Mouse (Mus musculus): ENCODE measurements around the gene Ssh2. TPM values are rescaled to one million over a fixed set of nuclear protein-coding genes. Genes with fewer than 3 reads are reported as not detected.

The Ssh2 gene
- polyA plus RNA-seq, 1 experiment from 2014 or later: 3.0 TPM

GRCm38 (mm10) chr11:77442186-77443170 is 226.4 kb downstream of the Ssh2 start:
- H3K9me3 ChIP-seq (ENCODE audit: control insufficient read depth, low read length): no peaks in the 10 kb centered on the region
- 0 out of 2 replicates have a peak, but pooled peaks cover 2% of the 10 kb centered on the region for H3K4me1 ChIP-seq (replicated peaks; ENCODE audit: control insufficient read depth, insufficient read depth)
- ATAC-seq (ENCODE audit: low FRiP score, low TSS enrichment) (peak; percentile 64; the same call in 1 of the 2 replicates), DNase-seq (ENCODE audit: low spot score) (no peak)
- no peak overlapping the region for H3K9ac ChIP-seq (ENCODE audit: low read length)
- 51% methylated on average over 7 of the region's 7 CpGs for WGBS
- H3K4me3 ChIP-seq (ENCODE audit: low read depth, low read length): no peak overlapping the region
- 0 out of 2 replicates have a peak, but pooled peaks cover 3% of the 10 kb centered on the region for H3K36me3 ChIP-seq (ENCODE audit: control insufficient read depth, insufficient read depth, low read length)
- H3K27ac ChIP-seq (replicated peaks): peak overlapping the region; percentile 78
- no peak overlapping the region for H3K4me2 ChIP-seq (replicated peaks; ENCODE audit: low read depth)
- H3K27me3 ChIP-seq (ENCODE audit: control insufficient read depth, insufficient read depth, low read length): no peaks in the 10 kb centered on the region
- TF ChIP-seq EP300 (optimal IDR thresholded peaks at IDR 0.05) (no peak), CTCF (IDR thresholded peaks at IDR 0.05; ENCODE audit: low read depth) (no peak)

- Histone ChIP-seq H3K27me3 (ENCODE audit: control insufficient read depth, insufficient read depth, low read length) (no peaks in the 10 kb centered on the region), H3K4me1 (replicated peaks; ENCODE audit: control insufficient read depth, insufficient read depth) (0 out of 2 replicates have a peak, but pooled peaks cover 2% of the 10 kb centered on the region), H3K4me2 (replicated peaks; ENCODE audit: low read depth) (no peak overlapping the region), H3K4me3 (ENCODE audit: low read depth, low read length) (no peak overlapping the region), H3K36me3 (ENCODE audit: control insufficient read depth, insufficient read depth, low read length) (peaks cover 7% of the 10 kb centered on the region), H3K9me3 (ENCODE audit: control insufficient read depth, low read length) (no peaks in the 10 kb centered on the region), H3K27ac (replicated peaks) (no peak overlapping the region), H3K9ac (ENCODE audit: low read length) (no peak overlapping the region)
- ATAC-seq (ENCODE audit: low FRiP score, low TSS enrichment) (no peak), DNase-seq (ENCODE audit: low spot score) (no peak)
- 35% methylated on average over 2 of the region's 2 CpGs for WGBS
- TF ChIP-seq CTCF (IDR thresholded peaks at IDR 0.05; ENCODE audit: low read depth): no peak
- no peak for TF ChIP-seq EP300 (optimal IDR thresholded peaks at IDR 0.05)
Measured at GRCm38 (mm10) chr11:77444939-77445338, 228.9 kb downstream of the Ssh2 start.

GRCm38 (mm10) chr11:77446628-77447041 is 230.5 kb downstream of the Ssh2 start:
- no peak overlapping the region for H3K4me2 ChIP-seq (replicated peaks; ENCODE audit: low read depth)
- H3K4me3 ChIP-seq (ENCODE audit: low read depth, low read length): no peak overlapping the region
- H3K4me1 ChIP-seq (replicated peaks; ENCODE audit: control insufficient read depth, insufficient read depth): no peaks in the 10 kb centered on the region
- no peaks in the 10 kb centered on the region for H3K9me3 ChIP-seq (ENCODE audit: control insufficient read depth, low read length)
- ATAC-seq (ENCODE audit: low FRiP score, low TSS enrichment): peak; percentile 87
- peaks cover 12% of the 10 kb centered on the region for H3K36me3 ChIP-seq (ENCODE audit: control insufficient read depth, insufficient read depth, low read length)
- peak; percentile 65 for DNase-seq (ENCODE audit: low spot score)
- WGBS: 24% methylated on average over 6 of the region's 6 CpGs
- H3K9ac ChIP-seq (ENCODE audit: low read length): no peak overlapping the region
- TF ChIP-seq EP300 (optimal IDR thresholded peaks at IDR 0.05) (no peak), CTCF (IDR thresholded peaks at IDR 0.05; ENCODE audit: low read depth) (peak; percentile 90)
- no peaks in the 10 kb centered on the region for H3K27me3 ChIP-seq (ENCODE audit: control insufficient read depth, insufficient read depth, low read length)
- no peak overlapping the region for H3K27ac ChIP-seq (replicated peaks)

DNA sequence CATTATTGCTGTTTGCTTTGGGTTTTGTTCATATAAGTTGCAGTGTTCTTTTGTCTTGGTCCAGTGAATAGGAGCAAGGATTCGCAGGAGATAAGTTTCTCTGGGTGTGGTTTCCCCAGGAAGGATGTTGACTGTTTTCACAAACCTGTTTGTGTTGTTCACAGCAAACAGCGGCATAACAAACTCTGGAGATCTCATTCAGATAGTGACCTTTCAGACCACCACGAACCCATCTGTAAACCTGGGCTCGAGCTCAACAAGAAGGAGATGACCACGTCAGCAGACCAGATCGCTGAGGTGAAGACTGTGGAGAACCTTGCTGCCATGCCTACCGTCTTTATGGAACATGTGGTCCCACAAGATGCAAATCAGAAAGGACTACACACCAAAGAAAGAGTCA is 233.1 kb downstream of the Ssh2 start:
- H3K9ac ChIP-seq (ENCODE audit: low read length): no peak overlapping the region
- no peak for ATAC-seq (ENCODE audit: low FRiP score, low TSS enrichment)
- H3K4me3 ChIP-seq (ENCODE audit: low read depth, low read length): no peak overlapping the region
- no peak for TF ChIP-seq CTCF (IDR thresholded peaks at IDR 0.05; ENCODE audit: low read depth)
- TF ChIP-seq EP300 (optimal IDR thresholded peaks at IDR 0.05): no peak
- H3K9me3 ChIP-seq (ENCODE audit: control insufficient read depth, low read length): no peaks in the 10 kb centered on the region
- whole genome bisulfite sequencing: 85% methylated on average over 7 of the region's 7 CpGs
- no peak overlapping the region for H3K4me2 ChIP-seq (replicated peaks; ENCODE audit: low read depth)
- no peak for DNase-seq (ENCODE audit: low spot score)
- H3K27ac ChIP-seq (replicated peaks): no peak overlapping the region
- peaks cover 17% of the 10 kb centered on the region for H3K36me3 ChIP-seq (ENCODE audit: control insufficient read depth, insufficient read depth, low read length)
- H3K27me3 ChIP-seq (ENCODE audit: control insufficient read depth, insufficient read depth, low read length): no peaks in the 10 kb centered on the region
- H3K4me1 ChIP-seq (replicated peaks; ENCODE audit: control insufficient read depth, insufficient read depth): no peaks in the 10 kb centered on the region

- H3K9ac ChIP-seq (ENCODE audit: low read length): no peak overlapping the region
- TF ChIP-seq EP300 (optimal IDR thresholded peaks at IDR 0.05): no peak
- TF ChIP-seq CTCF (IDR thresholded peaks at IDR 0.05; ENCODE audit: low read depth): no peak
- WGBS: 93% methylated on average over 2 of the region's 2 CpGs
- no peaks in the 10 kb centered on the region for H3K27me3 ChIP-seq (ENCODE audit: control insufficient read depth, insufficient read depth, low read length)
- H3K27ac ChIP-seq (replicated peaks): no peak overlapping the region
- no peaks in the 10 kb centered on the region for H3K9me3 ChIP-seq (ENCODE audit: control insufficient read depth, low read length)
- no peak overlapping the region for H3K4me3 ChIP-seq (ENCODE audit: low read depth, low read length)
- no peak for DNase-seq (ENCODE audit: low spot score)
- ATAC-seq (ENCODE audit: low FRiP score, low TSS enrichment): no peak
- no peaks in the 10 kb centered on the region for H3K4me1 ChIP-seq (replicated peaks; ENCODE audit: control insufficient read depth, insufficient read depth)
- H3K4me2 ChIP-seq (replicated peaks; ENCODE audit: low read depth): no peak overlapping the region
- peaks cover 20% of the 10 kb centered on the region for H3K36me3 ChIP-seq (ENCODE audit: control insufficient read depth, insufficient read depth, low read length)
Measured at GRCm38 (mm10) chr11:77451670-77452069, 235.6 kb downstream of the Ssh2 start.

DNA sequence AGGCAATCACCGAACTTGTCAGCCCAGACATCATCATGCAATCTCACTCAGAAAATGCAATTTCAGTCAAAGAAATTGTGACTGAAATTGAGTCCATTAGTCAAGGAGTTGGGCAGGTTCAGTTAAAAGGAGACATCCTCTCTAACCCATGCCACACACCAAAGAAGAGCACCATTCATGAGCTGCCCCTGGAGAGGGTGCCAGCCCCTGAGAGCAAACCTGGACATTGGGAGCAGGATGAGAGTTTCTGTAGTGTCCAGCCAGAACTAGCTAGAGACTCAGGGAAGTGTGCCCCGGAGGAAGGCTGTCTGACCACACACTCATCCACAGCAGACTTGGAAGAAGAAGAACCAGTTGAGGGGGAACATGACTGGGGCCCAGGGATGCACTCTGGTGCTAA is 237.3 kb downstream of the Ssh2 start:
- no peaks in the 10 kb centered on the region for H3K27me3 ChIP-seq (ENCODE audit: control insufficient read depth, insufficient read depth, low read length)

More for the DNA sequence above, 237.3 kb downstream of the Ssh2 start:
- ATAC-seq (ENCODE audit: low FRiP score, low TSS enrichment): no peak
- H3K36me3 ChIP-seq (ENCODE audit: control insufficient read depth, insufficient read depth, low read length): peaks cover 20% of the 10 kb centered on the region
- H3K27ac ChIP-seq (replicated peaks): no peak overlapping the region
- no peak overlapping the region for H3K4me3 ChIP-seq (ENCODE audit: low read depth, low read length)
- WGBS: 93% methylated on average over 2 of the region's 2 CpGs
- DNase-seq (ENCODE audit: low spot score): no peak
- H3K4me2 ChIP-seq (replicated peaks; ENCODE audit: low read depth): no peak overlapping the region
- no peaks in the 10 kb centered on the region for H3K9me3 ChIP-seq (ENCODE audit: control insufficient read depth, low read length)
- H3K4me1 ChIP-seq (replicated peaks; ENCODE audit: control insufficient read depth, insufficient read depth): no peaks in the 10 kb centered on the region
- no peak for TF ChIP-seq CTCF (IDR thresholded peaks at IDR 0.05; ENCODE audit: low read depth)
- H3K9ac ChIP-seq (ENCODE audit: low read length): no peak overlapping the region
